Mouse (Mus musculus): ENCODE measurements around the gene Syk.

GRCm38 (mm10) chr13:52566777-52567176 lies 16.2 kb upstream of the Syk start:
- TF ChIP-seq POLR2A (IDR thresholded peaks at IDR 0.05; ENCODE audit: low read depth, low read length), result no peak
- TF ChIP-seq CTCF (IDR thresholded peaks at IDR 0.05; ENCODE audit: extremely low read depth, insufficient read depth, insufficient read length, insufficient replicate concordance), result no peak
